Mouse (Mus musculus) bone marrow macrophage, adult 2 months (primary cell): ENCODE data around the gene Tln2.

Experiments
- CTCF ChIP-seq: IDR thresholded peaks from 2 replicates; pipeline ENCODE4 v1.5.1; 2012; ENCODE audit warnings: low read depth, mild to moderate bottlenecking, low read length, moderate library complexity
- POLR2A ChIP-seq: IDR thresholded peaks from 2 replicates; pipeline ENCODE4 v1.6.1; 2012; ENCODE audit warnings: mild to moderate bottlenecking, low read depth, low read length, borderline replicate concordance

DNA sequence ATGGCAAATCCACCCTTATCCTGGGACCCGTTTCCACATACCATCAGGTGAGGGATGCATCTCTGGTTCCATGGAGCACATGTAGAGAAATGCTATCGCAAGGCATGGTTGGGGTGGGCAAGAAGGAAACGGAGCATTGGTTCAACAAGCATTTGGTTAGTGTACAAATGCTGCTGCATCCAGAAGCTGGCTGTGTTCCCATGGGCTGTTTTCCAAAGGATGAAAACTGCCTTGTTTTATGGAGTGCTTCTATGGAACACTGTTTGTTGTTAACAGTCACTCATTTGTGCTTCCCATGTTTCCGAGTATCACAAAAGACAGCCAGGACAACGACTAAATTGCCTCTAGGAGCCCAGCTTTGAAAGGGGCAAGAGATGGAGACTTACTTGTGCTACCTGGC is 35.7 kb upstream of the Tln2 start:
- TF ChIP-seq POLR2A (no peak), CTCF (no peak)
